Mouse (Mus musculus): ENCODE measurements around the gene Dnajc1.

- TF ChIP-seq FLI1 (IDR thresholded peaks at IDR 0.05; ENCODE audit: low read length) (no peak), GATA1 (IDR thresholded peaks at IDR 0.05; ENCODE audit: borderline replicate concordance, low read length) (no peak)
These were observed 236.5 kb downstream of the Dnajc1 start for GRCm38 (mm10) chr2:18156131-18156530.

All from megakaryocyte, embryonic 14.5 days (primary cell).